Mouse (Mus musculus) midbrain, embryonic 16.5 days (tissue): ENCODE data around the gene Dao. TPM values are rescaled to one million over a fixed set of nuclear protein-coding genes. Genes with fewer than 3 reads are reported as not detected.

Source experiments
- ATAC-seq: fragments of 200-750 bp; cut with Nextera tagmentation; 2 replicates; pipeline ENCODE4 v1.8.0; 2017; ENCODE audit warnings: moderate TSS enrichment
- H3K27ac ChIP-seq: fragments of 300-500 bp; sonication (generic); 2 replicates; pipeline ENCODE4 v1.5.1; 2014; ENCODE audit warnings: mild to moderate bottlenecking, low read length, mixed read lengths
- H3K27me3 ChIP-seq: fragments of 300-500 bp; sonication (generic); 2 replicates; pipeline ENCODE4 v1.6.1; 2014; ENCODE audit warnings: low read depth, low read length, mixed read lengths; ENCODE audit not compliant: control insufficient read depth, insufficient read depth
- H3K36me3 ChIP-seq: fragments of 300-500 bp; sonication (generic); 2 replicates; pipeline ENCODE4 v1.6.1; 2014; ENCODE audit warnings: mild to moderate bottlenecking, low read length, moderate library complexity, mixed read lengths; ENCODE audit not compliant: control insufficient read depth, insufficient read depth
- H3K4me1 ChIP-seq: fragments of 300-500 bp; sonication (generic); 2 replicates; pipeline ENCODE4 v1.6.1; 2014; ENCODE audit warnings: mild to moderate bottlenecking, low read length, mixed read lengths; ENCODE audit not compliant: control insufficient read depth, insufficient read depth
- H3K4me2 ChIP-seq: fragments of 300-500 bp; sonication (generic); 2 replicates; pipeline ENCODE4 v1.6.1; 2014; ENCODE audit warnings: mild to moderate bottlenecking, low read length, mixed read lengths
- H3K4me3 ChIP-seq: fragments of 300-500 bp; sonication (generic); 2 replicates; pipeline ENCODE4 v1.5.1; 2014; ENCODE audit warnings: low read depth, mild to moderate bottlenecking, low read length, moderate library complexity, mixed read lengths
- H3K9ac ChIP-seq: fragments of 300-500 bp; sonication (generic); 2 replicates; pipeline ENCODE4 v1.6.1; 2014; ENCODE audit warnings: low read depth, low read length, mixed read lengths
- H3K9me3 ChIP-seq: fragments of 300-500 bp; sonication (generic); replicated peaks from 2 replicates; pipeline ENCODE4 v1.6.1; 2014; ENCODE audit warnings: mild to moderate bottlenecking, low read length, mixed read lengths; ENCODE audit not compliant: control insufficient read depth, poor library complexity, severe bottlenecking
- WGBS: fragments of 180-500 bp; shearing (Covaris S2); extraction: QIAGEN DNeasy Blood & Tissue Kit; methylation state at CpG from one replicate; pipeline ENCODE4 v1.1.7; 2014; 5-methylcytosine and 5-hydroxymethylcytosine counted together
- polyA plus RNA-seq: library from polyadenylated mRNA; unstranded; fragments of >200 nt; fragmentation: Nextera tagmentation; extraction: Ambion mirVana; gene quantifications from 2 replicates; pipeline ENCODE4 v1.2.1, GENCODE M21; 2015

The Dao gene
- polyA plus RNA-seq, 1 experiment from 2014 or later: not detected

DNA sequence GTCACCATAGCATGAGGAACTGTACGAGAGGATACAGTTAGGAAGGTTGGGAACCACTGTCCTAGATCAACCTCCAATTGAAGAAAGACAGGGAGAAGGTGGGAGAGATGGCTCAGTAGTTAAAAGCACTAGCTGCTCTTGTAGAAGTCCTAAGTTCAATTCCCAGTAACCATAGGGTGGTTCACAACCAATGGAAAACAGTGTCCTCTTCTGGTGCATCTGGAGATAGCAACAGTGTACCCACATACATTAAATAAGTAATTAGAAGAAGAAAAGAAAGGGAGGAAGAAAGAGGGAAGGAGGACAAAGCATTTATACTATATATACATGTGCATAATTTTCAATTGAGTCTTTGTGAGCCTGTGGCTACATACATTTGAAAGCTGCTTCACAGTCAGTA is 41.6 kb downstream of the Dao start:
- WGBS: 76% methylated on average over 1 of the region's 1 CpGs
- Histone ChIP-seq H3K36me3 (peaks cover 7% of the 10 kb centered on the region), H3K9ac (no peak overlapping the region), H3K9me3 (no peaks in the 10 kb centered on the region), H3K4me2 (no peak overlapping the region), H3K4me3 (no peak overlapping the region), H3K27ac (no peak overlapping the region), H3K4me1 (no peaks in the 10 kb centered on the region), H3K27me3 (no peaks in the 10 kb centered on the region)
- ATAC-seq: no peak

DNA sequence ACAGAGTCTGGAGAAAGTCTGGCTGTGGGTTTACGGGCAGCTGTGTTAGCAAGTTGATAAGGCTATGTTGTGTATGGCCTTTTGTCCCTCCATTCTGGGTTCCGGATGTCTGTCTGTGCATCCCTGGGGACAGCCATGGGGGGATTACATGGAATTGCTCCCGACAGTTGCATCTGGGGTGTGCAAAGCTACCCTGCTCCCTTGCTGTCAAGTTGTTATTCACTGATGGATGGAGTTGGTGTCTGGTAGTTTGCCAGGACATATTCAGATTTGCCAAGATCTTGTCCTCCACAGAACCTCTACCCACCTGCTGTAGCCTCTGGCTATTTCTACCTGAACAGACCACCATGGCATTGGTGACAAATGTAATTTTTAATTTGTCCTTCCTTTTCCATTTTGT is 42.6 kb downstream of the Dao start:
- H3K4me3 ChIP-seq: no peak overlapping the region
- no peaks in the 10 kb centered on the region for H3K9me3 ChIP-seq
- no peak for ATAC-seq
- H3K4me1 ChIP-seq: no peaks in the 10 kb centered on the region
- H3K9ac ChIP-seq: no peak overlapping the region
- no peak overlapping the region for H3K4me2 ChIP-seq
- no peak overlapping the region for H3K27ac ChIP-seq
- H3K27me3 ChIP-seq: no peaks in the 10 kb centered on the region
- H3K36me3 ChIP-seq: peaks cover 14% of the 10 kb centered on the region
- 73% methylated on average over 3 of the region's 3 CpGs for WGBS

DNA sequence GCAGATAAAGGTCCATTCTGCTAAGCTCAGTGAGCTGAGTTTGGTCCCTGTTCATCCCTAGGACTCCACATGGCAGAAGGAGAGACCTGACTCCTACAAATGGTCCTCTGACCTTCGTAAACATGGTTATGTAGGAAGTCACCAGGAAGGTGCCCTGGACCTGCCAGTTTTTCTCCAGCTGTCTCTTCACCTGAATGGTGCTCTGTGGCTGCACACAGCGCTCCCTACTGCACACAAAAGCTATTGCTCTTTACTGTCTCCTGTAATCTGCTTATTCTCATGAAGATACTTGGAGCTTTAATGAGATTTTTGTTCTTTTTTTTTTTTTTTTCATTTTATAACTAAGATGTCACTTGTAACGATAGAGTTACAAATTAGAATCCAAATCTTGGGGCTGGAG is 43.1 kb downstream of the Dao start:
- no peak overlapping the region for H3K27ac ChIP-seq
- H3K9me3 ChIP-seq: no peaks in the 10 kb centered on the region
- no peak overlapping the region for H3K4me2 ChIP-seq
- peaks cover 15% of the 10 kb centered on the region for H3K36me3 ChIP-seq
- no peak overlapping the region for H3K9ac ChIP-seq
- H3K4me3 ChIP-seq: no peak overlapping the region
- H3K27me3 ChIP-seq: no peaks in the 10 kb centered on the region
- H3K4me1 ChIP-seq: no peaks in the 10 kb centered on the region
- ATAC-seq: no peak
- 53% methylated on average over 3 of the region's 3 CpGs for WGBS

DNA sequence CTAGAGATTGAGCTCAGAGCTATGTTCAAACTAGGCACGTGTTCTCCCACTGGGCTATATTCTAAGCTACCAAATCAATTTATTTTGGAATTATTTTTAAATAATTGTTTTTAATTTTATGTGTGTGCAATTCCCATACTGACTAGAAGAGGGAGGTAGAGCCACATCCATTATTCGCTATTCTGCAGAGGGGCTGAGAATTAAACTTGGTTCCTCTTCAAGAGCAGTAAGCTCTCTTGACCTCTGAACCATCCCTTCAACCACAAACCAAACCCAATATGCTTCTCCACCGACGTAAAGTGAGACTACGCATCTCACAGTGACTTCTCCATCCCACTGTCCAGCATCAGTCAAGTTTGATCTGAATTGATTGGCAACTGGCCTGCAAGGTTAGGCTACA is 43.7 kb downstream of the Dao start:
- Histone ChIP-seq H3K4me2 (no peak overlapping the region), H3K27me3 (no peaks in the 10 kb centered on the region), H3K9me3 (no peaks in the 10 kb centered on the region), H3K9ac (no peak overlapping the region), H3K36me3 (peaks cover 15% of the 10 kb centered on the region), H3K27ac (no peak overlapping the region), H3K4me3 (no peak overlapping the region), H3K4me1 (peaks cover under 1% of the 10 kb centered on the region; the same call in 1 of the 2 replicates)
- 84% methylated on average over 5 of the region's 5 CpGs for WGBS
- no peak for ATAC-seq

DNA sequence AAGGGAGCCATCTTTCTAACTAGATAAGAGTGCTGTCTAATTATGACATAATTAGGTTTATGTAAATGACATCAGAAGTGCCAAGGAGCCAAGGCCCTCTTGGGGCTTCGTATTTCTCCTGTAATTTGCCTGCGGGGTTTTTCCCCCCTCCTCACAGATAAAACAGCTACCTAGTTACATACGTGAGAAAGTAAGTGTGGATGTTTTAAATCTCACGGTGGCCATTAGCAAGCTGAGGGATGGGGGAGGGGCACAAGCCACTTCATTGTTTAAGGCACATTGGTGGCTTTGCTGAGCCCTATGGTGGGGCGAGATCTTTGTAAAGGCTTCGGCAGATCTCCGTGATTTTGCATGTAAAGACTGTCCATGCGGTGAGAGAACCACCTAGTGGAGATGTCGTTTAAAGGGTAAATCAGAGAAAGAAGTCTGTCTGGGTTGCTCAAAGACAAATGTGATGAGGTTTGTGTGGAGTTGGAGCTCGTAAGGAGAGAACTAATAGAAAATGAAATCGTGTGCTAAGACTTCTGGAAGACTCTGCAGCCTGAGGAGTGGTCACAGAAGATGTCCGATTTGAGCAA is 45.3 kb downstream of the Dao start:
- Histone ChIP-seq H3K27me3 (no peaks in the 10 kb centered on the region), H3K4me2 (no peak overlapping the region), H3K9ac (no peak overlapping the region), H3K4me1 (peaks cover 2% of the 10 kb centered on the region; the same call in 1 of the 2 replicates), H3K27ac (no peak overlapping the region), H3K4me3 (no peak overlapping the region), H3K9me3 (no peaks in the 10 kb centered on the region), H3K36me3 (peaks cover 11% of the 10 kb centered on the region)
- 58% methylated on average over 12 of the region's 12 CpGs for WGBS
- ATAC-seq: no peak

DNA sequence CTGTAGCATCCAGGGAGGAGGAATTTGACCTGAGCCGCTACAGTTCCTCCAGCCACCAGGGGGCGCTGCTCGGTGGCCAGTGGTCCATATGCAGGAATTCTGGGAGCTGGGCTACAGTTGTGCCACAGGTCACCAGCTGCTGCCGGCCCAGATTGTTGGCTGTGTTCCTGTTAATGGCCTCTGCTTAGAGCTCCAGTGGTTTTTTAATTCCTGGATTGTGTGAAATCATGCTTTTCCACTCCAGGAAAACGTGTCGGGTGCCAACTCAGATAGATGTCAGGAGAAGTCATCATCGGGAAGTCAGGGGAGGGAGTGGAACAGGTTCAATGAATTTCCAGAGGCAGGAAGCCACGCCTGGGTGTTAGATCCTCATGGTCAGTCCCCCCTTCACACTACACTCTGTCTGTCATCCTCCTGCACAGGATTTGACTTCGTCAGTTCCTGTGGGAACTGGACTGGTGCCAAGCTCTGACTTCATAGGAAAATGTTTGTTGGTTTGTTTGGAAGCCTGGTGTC is 48.8 kb downstream of the Dao start:
- Histone ChIP-seq H3K27ac (no peak overlapping the region), H3K27me3 (no peaks in the 10 kb centered on the region), H3K9ac (no peak overlapping the region), H3K4me3 (no peak overlapping the region), H3K4me1 (peaks cover 2% of the 10 kb centered on the region; the same call in 1 of the 2 replicates), H3K4me2 (peak overlapping the region; percentile 30; the same call in 1 of the 2 replicates), H3K36me3 (peaks cover 36% of the 10 kb centered on the region), H3K9me3 (no peaks in the 10 kb centered on the region)
- ATAC-seq: no peak
- 31% methylated on average over 9 of the region's 9 CpGs for WGBS

DNA sequence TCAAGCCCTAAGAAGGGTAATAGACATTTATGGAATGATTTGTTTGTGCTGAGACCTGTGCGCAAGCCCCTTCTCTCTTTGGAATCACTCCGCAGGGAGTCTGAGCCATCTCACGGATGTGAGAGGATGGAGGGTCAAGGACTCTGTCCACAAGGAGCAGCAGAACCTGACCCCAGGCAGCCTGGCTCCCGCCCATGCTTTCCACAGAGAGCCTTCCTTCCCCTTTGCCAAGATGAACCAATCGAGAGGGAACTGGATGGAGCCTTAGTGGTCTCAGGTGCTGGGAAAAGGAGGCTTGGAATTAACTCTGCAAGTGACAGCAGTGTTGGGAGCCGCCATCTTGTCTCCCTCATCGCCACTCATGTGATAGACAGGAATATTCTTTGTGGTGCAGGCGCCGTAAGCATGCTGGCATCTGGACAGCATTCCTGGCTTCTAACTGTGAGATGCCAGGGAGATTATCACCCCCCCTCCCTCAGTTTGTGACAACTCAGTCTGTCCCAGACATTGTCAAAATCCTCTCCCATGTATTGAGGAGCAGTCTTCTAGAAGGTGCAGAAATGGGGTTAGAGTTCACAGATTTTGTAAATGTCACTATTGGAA is 53.7 kb downstream of the Dao start:
- Histone ChIP-seq H3K9me3 (no peaks in the 10 kb centered on the region), H3K27me3 (no peaks in the 10 kb centered on the region), H3K9ac (no peak overlapping the region), H3K4me2 (no peak overlapping the region), H3K36me3 (peaks cover 34% of the 10 kb centered on the region), H3K4me1 (peaks cover under 1% of the 10 kb centered on the region; the same call in 1 of the 2 replicates), H3K27ac (no peak overlapping the region), H3K4me3 (no peak overlapping the region)
- ATAC-seq: no peak
- WGBS: 67% methylated on average over 9 of the region's 9 CpGs

DNA sequence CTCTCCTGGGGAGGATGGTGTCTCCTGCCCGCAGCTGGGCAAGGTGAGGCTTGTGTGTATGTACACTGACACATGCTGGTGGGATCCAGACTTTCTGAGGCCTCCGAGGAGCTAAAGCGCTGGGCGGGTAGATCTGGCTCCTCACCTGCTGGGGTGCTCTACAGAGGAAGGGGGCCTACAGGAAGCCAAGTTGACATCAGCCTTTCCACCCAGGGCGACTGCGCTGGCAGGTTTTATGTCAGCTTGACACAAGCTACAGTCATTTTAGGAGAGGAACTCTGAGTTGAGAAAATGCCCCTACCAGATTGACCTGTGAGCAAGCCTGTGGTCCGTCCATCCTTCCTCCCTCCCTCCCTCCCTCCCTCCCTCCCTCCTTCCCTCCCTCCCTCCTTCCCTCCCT is 58.2 kb downstream of the Dao start:
- H3K4me3 ChIP-seq: no peak overlapping the region
- H3K36me3 ChIP-seq: peaks cover 21% of the 10 kb centered on the region; the same call in 1 of the 2 replicates
- WGBS: 56% methylated on average over 7 of the region's 7 CpGs
- H3K27me3 ChIP-seq: no peaks in the 10 kb centered on the region
- no peak for ATAC-seq
- no peaks in the 10 kb centered on the region for H3K9me3 ChIP-seq
- no peak overlapping the region for H3K9ac ChIP-seq
- no peak overlapping the region for H3K27ac ChIP-seq
- no peak overlapping the region for H3K4me2 ChIP-seq
- no peaks in the 10 kb centered on the region for H3K4me1 ChIP-seq

DNA sequence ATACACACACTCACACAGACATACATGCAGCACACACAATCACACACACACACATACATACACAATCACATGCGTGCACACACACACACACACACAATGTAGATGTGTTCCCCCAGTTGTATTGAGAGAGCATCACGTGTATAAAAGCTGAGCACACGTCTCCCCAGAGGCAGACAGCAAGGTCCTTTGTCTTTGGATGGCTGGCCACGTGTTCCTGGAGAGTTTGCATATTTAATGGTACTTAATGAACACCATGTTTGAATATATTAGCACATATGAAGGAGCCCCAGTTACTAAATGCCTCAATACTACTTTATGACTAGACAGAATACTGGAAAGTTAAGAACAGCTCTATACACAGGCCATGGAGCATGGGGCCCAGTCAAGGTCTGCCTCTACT is 60.5 kb downstream of the Dao start:
- Histone ChIP-seq H3K36me3 (peaks cover 13% of the 10 kb centered on the region; the same call in 1 of the 2 replicates), H3K9ac (no peak overlapping the region), H3K4me2 (no peak overlapping the region), H3K4me3 (no peak overlapping the region), H3K27ac (no peak overlapping the region), H3K4me1 (no peaks in the 10 kb centered on the region), H3K9me3 (no peaks in the 10 kb centered on the region), H3K27me3 (no peaks in the 10 kb centered on the region)
- WGBS: 51% methylated on average over 4 of the region's 4 CpGs
- no peak for ATAC-seq
